Mouse (Mus musculus) MEL (cell line): ENCODE measurements around the gene Gm28048.

ENCODE experiments used
- CTCF ChIP-seq, 3 experiments: IDR thresholded peaks in 2 of 3; conservative IDR thresholded peaks in 1 of 3; 2 replicates each; pipeline ENCODE4 v1.5.1; 2011 to 2012; ENCODE audit warnings: low read length in 3 of 3, low read depth in 2 of 3, mild to moderate bottlenecking in 2 of 3, improper control_type of control experiment in 1 of 3, inconsistent platforms in 1 of 3, mixed read lengths in 1 of 3, moderate library complexity in 1 of 3; ENCODE audit not compliant: control insufficient read depth in 1 of 3, insufficient read depth in 1 of 3, poor library complexity in 1 of 3, severe bottlenecking in 1 of 3
- E2F4 ChIP-seq: IDR thresholded peaks from 2 replicates; pipeline ENCODE4 v1.6.1; 2011; ENCODE audit warnings: low read depth, low read length, improper control_type of control experiment, borderline replicate concordance
- GABPA ChIP-seq: IDR thresholded peaks from 2 replicates; pipeline ENCODE4 v1.6.1; 2012; ENCODE audit warnings: low read depth, mild to moderate bottlenecking, inconsistent platforms, low read length, improper control_type of control experiment, moderate library complexity
- JUND ChIP-seq: IDR thresholded peaks from 2 replicates; pipeline ENCODE4 v1.6.1; 2011; ENCODE audit warnings: low read depth, mild to moderate bottlenecking, improper control_type of control experiment, low read length
- MYC ChIP-seq: IDR thresholded peaks from 2 replicates; pipeline ENCODE4 v1.6.1; 2011; ENCODE audit warnings: low read depth, mild to moderate bottlenecking, low read length, improper control_type of control experiment, moderate library complexity
- POLR2A ChIP-seq, 2 experiments: IDR thresholded peaks; 2 replicates each; pipeline ENCODE4 v1.6.1; 2011 to 2012; ENCODE audit warnings: low read length in 2 of 2, mild to moderate bottlenecking in 2 of 2, control low read depth in 1 of 2, improper control_type of control experiment in 1 of 2, low read depth in 1 of 2, moderate library complexity in 1 of 2; ENCODE audit not compliant: control insufficient read depth in 1 of 2, insufficient read depth in 1 of 2, poor library complexity in 1 of 2
- POLR2AphosphoS2 ChIP-seq: IDR thresholded peaks from 2 replicates; pipeline ENCODE4 v1.6.1; 2011; ENCODE audit warnings: low read length, improper control_type of control experiment
- POLR2AphosphoS5 ChIP-seq: IDR thresholded peaks from 2 replicates; pipeline ENCODE4 v1.6.1; 2012; ENCODE audit warnings: low read depth, borderline replicate concordance, mild to moderate bottlenecking, inconsistent platforms, low read length, moderate library complexity, mixed read lengths
- TAL1 ChIP-seq: IDR thresholded peaks from 2 replicates; pipeline ENCODE4 v1.6.1; 2012; ENCODE audit warnings: mild to moderate bottlenecking, inconsistent platforms, low read length, moderate library complexity, mixed read lengths
- TBP ChIP-seq: IDR thresholded peaks from 2 replicates; pipeline ENCODE4 v1.8.0; 2011; ENCODE audit warnings: low read depth, low read length, improper control_type of control experiment
- UBTF ChIP-seq: IDR thresholded peaks from 2 replicates; pipeline ENCODE4 v1.6.1; 2012; ENCODE audit warnings: low read depth, mild to moderate bottlenecking, inconsistent platforms, low read length, improper control_type of control experiment, moderate library complexity, borderline replicate concordance; ENCODE audit not compliant: insufficient read depth
- ZC3H11A ChIP-seq: IDR thresholded peaks from 2 replicates; pipeline ENCODE4 v1.6.1; 2012; ENCODE audit warnings: low read depth, mild to moderate bottlenecking, inconsistent platforms, low read length, improper control_type of control experiment
- ZNF384 ChIP-seq: IDR thresholded peaks from 2 replicates; pipeline ENCODE4 v1.6.1; 2012; ENCODE audit warnings: low read depth, mild to moderate bottlenecking, inconsistent platforms, low read length, improper control_type of control experiment

GRCm38 (mm10) chr11:22821243-22821642 is 160.6 kb downstream of the Gm28048 start:
- TF ChIP-seq POLR2AphosphoS2, result no peak
- no peak for TF ChIP-seq POLR2A (IDR thresholded peaks at IDR 0.05; ENCODE audit: control insufficient read depth in 1 of 2, insufficient read depth in 1 of 2, low read depth in 1 of 2, low read length in 2 of 2, poor library complexity in 1 of 2)
- no peak for TF ChIP-seq POLR2AphosphoS5
- no peak for TF ChIP-seq CTCF (IDR thresholded peaks at IDR 0.05 in 2 of 3, conservative IDR thresholded peaks at IDR 0.05 in 1 of 3; ENCODE audit: control insufficient read depth in 1 of 3, insufficient read depth in 1 of 3, low read depth in 2 of 3, low read length in 3 of 3, poor library complexity in 1 of 3, severe bottlenecking in 1 of 3)
- no peak for TF ChIP-seq UBTF
- no peak for TF ChIP-seq TBP
- TF ChIP-seq E2F4, result no peak
- TF ChIP-seq ZC3H11A, result no peak
- no peak for TF ChIP-seq JUND
- TF ChIP-seq ZNF384, result no peak
- no peak for TF ChIP-seq GABPA
- TF ChIP-seq TAL1, result no peak
- TF ChIP-seq MYC, result no peak
